Mouse (Mus musculus) forebrain, embryonic 16.5 days (tissue): Measurements from ENCODE around the gene Nbea. TPM values are rescaled to one million over a fixed set of nuclear protein-coding genes. Genes with fewer than 3 reads are reported as not detected.
A peak's percentile ranks its signal among the peaks of the same experiment; 100 is the strongest.

ENCODE experiments used
- ATAC-seq: fragments of 200-750 bp; cut with Nextera tagmentation; 2 replicates; pipeline ENCODE4 v1.8.0; 2017; ENCODE audit warnings: mild to moderate bottlenecking, moderate library complexity
- H3K27ac ChIP-seq: fragments of 300-500 bp; sonication (generic); 2 replicates; pipeline ENCODE4 v1.5.1; 2014; ENCODE audit warnings: low read length, control low read depth
- H3K27me3 ChIP-seq: fragments of 300-500 bp; sonication (generic); replicated peaks from 2 replicates; pipeline ENCODE4 v1.6.1; 2014; ENCODE audit warnings: low read length; ENCODE audit not compliant: control insufficient read depth, insufficient read depth
- H3K36me3 ChIP-seq: fragments of 300-500 bp; sonication (generic); 2 replicates; pipeline ENCODE4 v1.6.1; 2014; ENCODE audit not compliant: control insufficient read depth, insufficient read depth
- H3K4me1 ChIP-seq: fragments of 300-500 bp; sonication (generic); replicated peaks from 2 replicates; pipeline ENCODE4 v1.6.1; 2014; ENCODE audit warnings: low read length; ENCODE audit not compliant: control insufficient read depth, insufficient read depth
- H3K4me2 ChIP-seq: fragments of 300-500 bp; sonication (generic); 2 replicates; pipeline ENCODE4 v1.6.1; 2014; ENCODE audit warnings: mild to moderate bottlenecking, low read length, control low read depth
- H3K4me3 ChIP-seq: fragments of 300-500 bp; sonication (generic); replicated peaks from 2 replicates; pipeline ENCODE4 v1.5.1; 2014; ENCODE audit warnings: mild to moderate bottlenecking, low read length, control low read depth
- H3K9ac ChIP-seq: fragments of 300-500 bp; sonication (generic); replicated peaks from 2 replicates; pipeline ENCODE4 v1.6.1; 2014; ENCODE audit warnings: low read depth, low read length, control low read depth
- H3K9me3 ChIP-seq: fragments of 300-500 bp; sonication (generic); 2 replicates; pipeline ENCODE4 v1.6.1; 2016; ENCODE audit warnings: low read length; ENCODE audit not compliant: control insufficient read depth
- WGBS: fragments of 180-500 bp; shearing (Covaris S2); extraction: QIAGEN DNeasy Blood & Tissue Kit; methylation state at CpG from one replicate; pipeline ENCODE4 v1.1.7; 2014; 5-methylcytosine and 5-hydroxymethylcytosine counted together
- polyA plus RNA-seq: library from polyadenylated mRNA; unstranded; fragments of >200 nt; fragmentation: Nextera tagmentation; extraction: Ambion mirVana; gene quantifications from 2 replicates; pipeline ENCODE4 v1.2.1, GENCODE M21; 2015

Nbea gene
- polyA plus RNA-seq, 1 experiment from 2014 or later, result 62.8 TPM

- H3K9ac ChIP-seq, result no peak overlapping the region
- no peak overlapping the region for H3K27ac ChIP-seq
- H3K4me3 ChIP-seq, result no peak overlapping the region
- H3K27me3 ChIP-seq, result no peaks in the 10 kb centered on the region
- H3K36me3 ChIP-seq, result no peaks in the 10 kb centered on the region
- no peak overlapping the region for H3K4me2 ChIP-seq
- no peak for ATAC-seq
- no peaks in the 10 kb centered on the region for H3K9me3 ChIP-seq
- WGBS, result 46% methylated on average over 17 of the region's 17 CpGs
- peaks cover 5% of the 10 kb centered on the region for H3K4me1 ChIP-seq
Observed at GRCm38 (mm10) chr3:55599366-55600085, 584.0 kb downstream of the Nbea start.

- WGBS, result 87% methylated on average over 2 of the region's 2 CpGs
- no peak overlapping the region for H3K4me2 ChIP-seq
- no peak for ATAC-seq
- no peaks in the 10 kb centered on the region for H3K9me3 ChIP-seq
- H3K36me3 ChIP-seq, result no peaks in the 10 kb centered on the region
- no peak overlapping the region for H3K4me3 ChIP-seq
- no peaks in the 10 kb centered on the region for H3K27me3 ChIP-seq
- no peak overlapping the region for H3K27ac ChIP-seq
- H3K4me1 ChIP-seq, result peaks cover 5% of the 10 kb centered on the region
- H3K9ac ChIP-seq, result no peak overlapping the region
Observed at GRCm38 (mm10) chr3:55598681-55599080, 584.8 kb downstream of the Nbea start.

- Histone ChIP-seq H3K9me3 (no peaks in the 10 kb centered on the region), H3K27ac (no peak overlapping the region), H3K27me3 (no peaks in the 10 kb centered on the region), H3K9ac (no peak overlapping the region), H3K4me3 (no peak overlapping the region), H3K4me1 (peaks cover 4% of the 10 kb centered on the region), H3K4me2 (no peak overlapping the region), H3K36me3 (no peaks in the 10 kb centered on the region)
- whole genome bisulfite sequencing, result 69% methylated on average over 5 of the region's 5 CpGs
- no peak for ATAC-seq
Observed at GRCm38 (mm10) chr3:55593312-55593711, 590.2 kb downstream of the Nbea start.

- no peak overlapping the region for H3K4me2 ChIP-seq
- H3K4me3 ChIP-seq, result no peak overlapping the region
- no peaks in the 10 kb centered on the region for H3K27me3 ChIP-seq
- ATAC-seq, result no peak
- peaks cover 13% of the 10 kb centered on the region for H3K4me1 ChIP-seq
- WGBS, result 69% methylated on average over 6 of the region's 6 CpGs
- no peak overlapping the region for H3K27ac ChIP-seq
- no peak overlapping the region for H3K9ac ChIP-seq
- no peaks in the 10 kb centered on the region for H3K36me3 ChIP-seq
- H3K9me3 ChIP-seq, result no peaks in the 10 kb centered on the region
Observed at GRCm38 (mm10) chr3:55590727-55591126, 592.8 kb downstream of the Nbea start.

- ATAC-seq, result no peak
- Histone ChIP-seq H3K27me3 (no peaks in the 10 kb centered on the region), H3K9ac (no peak overlapping the region), H3K36me3 (no peaks in the 10 kb centered on the region), H3K27ac (no peak overlapping the region), H3K4me2 (no peak overlapping the region), H3K4me1 (peaks cover 13% of the 10 kb centered on the region), H3K4me3 (no peak overlapping the region), H3K9me3 (no peaks in the 10 kb centered on the region)
- 55% methylated on average over 2 of the region's 2 CpGs for WGBS
Observed at GRCm38 (mm10) chr3:55590291-55590690, 593.2 kb downstream of the Nbea start.

- no peaks in the 10 kb centered on the region for H3K36me3 ChIP-seq
- no peak for ATAC-seq
- H3K27ac ChIP-seq, result no peak overlapping the region
- no peaks in the 10 kb centered on the region for H3K27me3 ChIP-seq
- H3K4me2 ChIP-seq, result no peak overlapping the region
- H3K9me3 ChIP-seq, result no peaks in the 10 kb centered on the region
- WGBS, result 58% methylated on average over 8 of the region's 8 CpGs
- no peak overlapping the region for H3K4me3 ChIP-seq
- H3K4me1 ChIP-seq, result peaks cover 13% of the 10 kb centered on the region
- H3K9ac ChIP-seq, result no peak overlapping the region
Observed at GRCm38 (mm10) chr3:55589402-55589944, 594.0 kb downstream of the Nbea start.

GRCm38 (mm10) chr3:55587972-55588946 lies 595.2 kb downstream of the Nbea start:
- WGBS, result 10% methylated on average over 12 of the region's 12 CpGs
- no peaks in the 10 kb centered on the region for H3K36me3 ChIP-seq
- H3K27ac ChIP-seq, result no peak overlapping the region
- H3K4me3 ChIP-seq, result no peak overlapping the region
- H3K9me3 ChIP-seq, result no peaks in the 10 kb centered on the region
- H3K27me3 ChIP-seq, result no peaks in the 10 kb centered on the region
- H3K4me2 ChIP-seq, result no peak overlapping the region
- no peak overlapping the region for H3K9ac ChIP-seq
- H3K4me1 ChIP-seq, result peaks cover 13% of the 10 kb centered on the region
- peak; percentile 70 for ATAC-seq

- Histone ChIP-seq H3K4me1 (peaks cover 13% of the 10 kb centered on the region), H3K4me3 (no peak overlapping the region), H3K27ac (no peak overlapping the region), H3K9me3 (no peaks in the 10 kb centered on the region), H3K4me2 (no peak overlapping the region), H3K27me3 (no peaks in the 10 kb centered on the region), H3K9ac (no peak overlapping the region), H3K36me3 (no peaks in the 10 kb centered on the region)
- 19% methylated on average over 12 of the region's 12 CpGs for WGBS
- 0 out of 2 replicates have a peak, but pooled peaks have one; percentile 12 for ATAC-seq
Observed at GRCm38 (mm10) chr3:55587434-55587971, 596.0 kb downstream of the Nbea start.
